Mouse (Mus musculus): ENCODE results near the gene Ndufs5. TPM values are rescaled to one million over a fixed set of nuclear protein-coding genes. Genes with fewer than 3 reads are reported as not detected.

The Ndufs5 gene
- polyA plus RNA-seq (2012; rRNA removed) = 517 and 524 TPM in 2 replicates

DNA sequence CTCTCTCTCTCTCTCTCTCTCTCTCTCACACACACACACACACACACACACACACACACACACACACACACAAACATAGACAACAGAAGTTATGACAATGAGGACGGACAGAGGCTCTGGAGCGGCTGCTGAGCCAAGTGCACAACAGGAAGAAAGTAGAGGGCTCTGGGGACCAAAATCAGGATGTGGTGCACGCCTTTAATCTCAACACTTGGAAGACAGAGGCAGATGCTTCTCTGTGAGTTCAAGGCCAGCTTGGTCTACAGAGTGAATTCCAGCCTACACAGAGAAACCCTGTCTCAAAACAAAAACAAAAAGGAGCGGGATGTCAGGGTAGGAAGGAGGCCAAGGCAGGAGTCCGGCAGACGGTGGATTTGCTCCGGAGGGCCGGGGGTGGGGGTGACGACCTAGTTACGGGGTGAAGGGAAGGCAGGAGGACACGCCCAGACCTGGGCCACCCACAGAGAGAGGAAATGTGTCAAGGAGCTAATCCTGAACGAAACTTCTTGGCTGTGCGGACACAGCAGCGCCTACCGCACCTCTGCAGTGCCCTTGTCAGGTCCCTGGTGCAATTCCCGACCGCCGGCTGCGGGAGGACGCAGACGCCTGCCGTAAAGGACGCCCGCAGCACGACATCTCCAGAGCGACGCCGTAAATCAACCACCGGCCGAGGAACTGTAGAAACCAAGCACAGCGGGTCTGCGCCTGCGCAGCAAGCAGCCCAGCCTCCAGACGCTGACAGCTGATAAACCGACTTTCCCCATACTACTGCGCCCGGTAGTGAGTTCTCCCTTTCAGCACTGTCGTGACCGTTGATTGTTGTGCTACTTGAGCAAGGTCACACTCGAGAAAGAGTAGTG, at the start of gene Ndufs5:
Gene Ndufs5 (minus strand): TSS at position 629 of the 860 bp plus-strand sequence.
- peak; percentile 89 to 98 for DNase-seq (ENCODE audit: extremely low spot score in 1 of 2, low spot score in 1 of 2)

GRCm38 (mm10) chr4:123765071-123765470, 47.1 kb upstream of the Ndufs5 start:
- no peak for DNase-seq (ENCODE audit: extremely low spot score in 1 of 2, low spot score in 1 of 2)

DNA sequence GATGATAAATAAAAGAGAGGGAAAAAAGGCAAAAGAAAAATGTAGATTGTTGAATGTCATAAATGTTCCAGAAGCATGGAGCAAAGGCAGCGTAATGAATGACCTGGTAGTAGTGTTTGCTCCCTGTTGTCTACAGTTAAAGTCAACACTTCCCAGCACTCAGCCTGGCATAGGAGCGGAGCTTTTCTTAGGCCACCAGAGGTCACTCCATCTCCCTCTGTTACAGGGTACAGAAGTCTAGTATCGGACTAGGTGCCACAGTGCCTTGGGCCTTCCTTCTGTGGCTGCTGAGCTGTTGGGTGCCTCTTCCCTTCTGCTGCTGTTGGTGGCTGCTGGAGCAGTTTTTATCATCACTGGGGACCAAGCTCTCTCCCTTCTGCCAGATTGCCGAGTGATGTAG, 40.3 kb upstream of the Ndufs5 start:
- DNase-seq (ENCODE audit: extremely low spot score in 1 of 2, low spot score in 1 of 2) = peak in 1 of 2 experiments; percentile 41

- peak in 1 of 2 experiments; percentile 46 for DNase-seq (ENCODE audit: extremely low spot score in 1 of 2, low spot score in 1 of 2)
Observed at GRCm38 (mm10) chr4:123750707-123751312, 32.8 kb upstream of the Ndufs5 start.

DNA sequence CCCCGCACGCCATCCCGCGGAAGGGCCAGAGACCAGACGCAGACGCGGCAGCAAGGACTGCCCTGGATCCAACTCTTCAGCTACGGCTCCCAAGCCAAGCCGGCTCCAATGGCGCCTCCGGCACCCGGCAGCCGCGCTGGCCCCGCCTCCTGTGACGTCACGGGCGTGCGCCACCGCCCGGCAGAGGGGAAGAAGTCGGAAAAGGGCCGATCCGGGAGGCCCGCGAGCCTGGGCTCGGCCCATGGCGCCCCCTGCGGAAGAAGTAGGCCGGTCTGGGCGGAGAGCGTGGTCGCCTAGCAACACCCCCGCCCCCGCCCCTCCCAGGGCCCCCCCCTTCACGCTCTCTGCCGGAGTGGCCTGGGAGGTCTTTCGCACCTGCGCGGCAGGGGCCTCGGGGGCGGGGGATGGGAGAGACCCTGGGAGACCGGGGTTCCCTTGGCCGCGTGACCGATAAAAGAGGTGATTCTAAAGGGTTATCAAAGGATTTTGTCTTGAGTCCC, 32.2 kb upstream of the Ndufs5 start, which contains the start of gene Akirin1:
Gene Akirin1 (minus strand): TSS at position 194 of the 500 bp plus-strand sequence.
- DNase-seq (ENCODE audit: extremely low spot score in 1 of 2, low spot score in 1 of 2) = peak; percentile 89 to 98

DNA sequence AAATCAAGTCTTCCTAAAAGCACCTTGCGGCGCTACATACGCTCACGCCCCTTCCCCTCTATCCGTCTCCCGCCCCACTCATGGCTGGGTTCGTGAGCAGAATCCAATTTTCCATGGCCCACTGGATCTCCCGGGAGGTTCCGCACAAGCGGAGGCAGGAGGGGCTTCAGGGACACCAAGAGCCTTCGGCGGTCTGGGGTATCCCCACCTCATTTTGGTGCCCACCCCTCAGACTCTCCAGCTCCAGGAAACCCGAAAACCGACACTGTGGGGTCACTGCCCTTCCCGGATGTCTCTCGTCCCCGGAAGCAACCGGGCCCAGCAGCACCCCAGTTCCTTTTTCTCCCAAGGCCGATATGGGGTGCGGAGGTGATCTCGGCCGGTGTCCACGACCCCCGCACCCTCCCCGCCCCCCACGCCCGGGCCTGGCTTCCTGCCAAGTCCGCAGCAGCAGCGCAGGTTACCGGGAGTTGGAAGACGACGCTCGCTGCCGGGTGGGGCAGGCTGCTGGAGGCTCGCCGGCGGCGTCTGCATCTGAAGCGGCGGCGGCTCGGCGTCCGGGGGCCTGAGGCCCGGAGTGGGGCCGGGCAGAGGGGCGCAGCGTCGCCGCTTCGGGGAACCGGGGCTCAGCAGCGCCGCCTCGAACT, 31.6 kb upstream of the Ndufs5 start:
- peak in 1 of 2 experiments; percentile 24 for DNase-seq (ENCODE audit: extremely low spot score in 1 of 2, low spot score in 1 of 2)

DNA sequence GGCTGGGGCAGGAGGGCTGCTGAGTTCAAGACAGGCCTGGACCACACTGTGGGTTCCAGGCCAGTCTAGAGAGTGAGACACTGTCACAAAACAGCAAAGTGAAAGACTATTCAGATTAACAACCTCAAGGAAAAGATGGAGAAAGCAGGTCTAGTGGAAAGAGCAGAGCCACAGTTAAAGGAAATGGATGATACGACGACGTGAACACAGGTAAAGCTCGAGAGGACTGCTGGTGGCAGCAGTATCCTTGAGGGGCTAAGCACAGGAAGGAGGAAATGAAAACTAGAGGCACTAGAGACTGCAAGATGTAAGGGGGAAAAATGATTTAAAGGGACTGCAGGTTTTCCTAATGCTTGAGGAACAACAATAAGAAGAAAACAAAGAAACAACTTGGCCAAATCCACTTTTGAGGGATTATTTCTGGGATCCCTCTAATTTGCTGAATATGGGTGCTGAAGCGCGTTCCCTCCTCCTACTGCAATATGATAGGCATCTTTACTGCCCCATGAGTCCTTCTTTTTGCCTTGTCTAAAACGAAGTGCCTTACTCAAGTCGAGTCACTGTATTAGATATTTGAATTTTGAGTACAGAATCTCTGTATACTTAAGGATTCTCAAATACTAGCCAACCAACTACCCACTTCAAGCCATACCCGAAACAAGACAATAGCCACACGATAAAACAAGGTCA, 30.9 kb upstream of the Ndufs5 start:
- no peak for DNase-seq (ENCODE audit: extremely low spot score in 1 of 2, low spot score in 1 of 2)

DNA sequence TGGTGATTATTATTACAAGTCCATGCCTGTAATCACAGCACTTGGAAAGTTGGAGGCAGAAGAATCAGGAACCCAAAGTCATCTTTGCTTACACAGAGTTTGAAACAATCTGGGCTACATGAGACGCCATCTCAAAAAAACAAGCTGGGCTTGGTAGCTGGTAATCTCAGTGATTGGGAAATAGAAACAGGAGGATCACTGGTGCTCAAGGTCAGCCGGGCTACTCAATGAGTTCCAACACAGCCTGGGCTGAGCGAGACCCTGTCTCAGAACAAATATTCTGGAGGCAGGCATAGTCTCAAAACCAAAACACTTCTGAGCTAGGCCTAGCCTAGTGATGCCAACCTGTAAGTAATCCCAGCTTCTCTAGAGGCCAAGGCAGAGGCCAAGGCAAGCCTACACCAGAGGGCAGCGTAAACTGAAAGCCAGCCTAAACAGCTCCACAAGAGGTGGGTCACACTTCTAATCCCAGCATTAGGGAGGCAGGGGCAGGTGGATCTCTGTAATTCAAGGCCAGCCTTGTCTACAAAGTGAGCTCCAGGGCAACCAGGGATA, 27.3 kb upstream of the Ndufs5 start:
- DNase-seq (ENCODE audit: extremely low spot score in 1 of 2, low spot score in 1 of 2) = no peak

DNA sequence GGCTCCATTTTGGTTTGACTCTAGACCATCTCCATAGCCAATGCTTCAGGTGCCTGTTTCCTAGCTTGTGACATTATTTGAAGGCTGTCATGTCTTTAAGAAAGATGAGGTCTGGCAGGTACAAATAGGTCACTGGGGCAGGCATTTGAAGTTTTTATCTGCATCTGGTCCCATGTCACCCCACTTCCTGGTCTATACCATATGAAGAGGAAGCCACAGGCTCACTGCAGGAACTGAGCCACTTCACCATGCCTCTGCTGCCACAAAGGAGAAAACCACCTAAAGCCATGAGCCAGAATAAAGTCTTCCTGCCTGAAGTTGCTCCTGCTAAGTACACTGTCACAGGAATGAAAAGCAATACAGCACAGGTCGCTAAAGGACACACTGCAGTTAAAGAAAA, 24.9 kb upstream of the Ndufs5 start:
- DNase-seq (ENCODE audit: extremely low spot score in 1 of 2, low spot score in 1 of 2) = no peak

GRCm38 (mm10) chr4:123738708-123739107, 20.7 kb upstream of the Ndufs5 start:
- DNase-seq (ENCODE audit: extremely low spot score in 1 of 2, low spot score in 1 of 2) = no peak

GRCm38 (mm10) chr4:123733532-123733931, 15.5 kb upstream of the Ndufs5 start:
- no peak for DNase-seq (ENCODE audit: extremely low spot score in 1 of 2, low spot score in 1 of 2)

DNA sequence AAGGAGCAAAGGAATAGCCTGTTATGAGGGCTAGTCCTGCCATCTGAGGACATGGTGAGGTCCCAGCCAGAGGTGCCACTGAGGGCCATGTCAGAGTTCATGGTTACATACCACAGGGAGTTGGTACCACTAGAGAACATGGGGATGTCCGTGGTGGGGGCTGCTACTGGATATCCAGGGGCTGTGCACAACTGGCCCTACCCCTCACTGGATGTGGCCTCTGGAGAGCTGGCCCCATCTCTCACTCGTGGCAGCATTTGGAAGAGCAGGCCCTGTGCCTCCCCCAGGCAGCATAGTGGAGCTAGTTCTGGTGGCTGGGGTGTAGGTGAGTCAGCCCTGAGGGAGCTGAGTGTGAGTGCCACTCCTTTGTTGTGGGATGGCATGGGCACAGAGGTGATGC, 14.9 kb upstream of the Ndufs5 start:
- DNase-seq (ENCODE audit: extremely low spot score in 1 of 2, low spot score in 1 of 2) = no peak

DNA sequence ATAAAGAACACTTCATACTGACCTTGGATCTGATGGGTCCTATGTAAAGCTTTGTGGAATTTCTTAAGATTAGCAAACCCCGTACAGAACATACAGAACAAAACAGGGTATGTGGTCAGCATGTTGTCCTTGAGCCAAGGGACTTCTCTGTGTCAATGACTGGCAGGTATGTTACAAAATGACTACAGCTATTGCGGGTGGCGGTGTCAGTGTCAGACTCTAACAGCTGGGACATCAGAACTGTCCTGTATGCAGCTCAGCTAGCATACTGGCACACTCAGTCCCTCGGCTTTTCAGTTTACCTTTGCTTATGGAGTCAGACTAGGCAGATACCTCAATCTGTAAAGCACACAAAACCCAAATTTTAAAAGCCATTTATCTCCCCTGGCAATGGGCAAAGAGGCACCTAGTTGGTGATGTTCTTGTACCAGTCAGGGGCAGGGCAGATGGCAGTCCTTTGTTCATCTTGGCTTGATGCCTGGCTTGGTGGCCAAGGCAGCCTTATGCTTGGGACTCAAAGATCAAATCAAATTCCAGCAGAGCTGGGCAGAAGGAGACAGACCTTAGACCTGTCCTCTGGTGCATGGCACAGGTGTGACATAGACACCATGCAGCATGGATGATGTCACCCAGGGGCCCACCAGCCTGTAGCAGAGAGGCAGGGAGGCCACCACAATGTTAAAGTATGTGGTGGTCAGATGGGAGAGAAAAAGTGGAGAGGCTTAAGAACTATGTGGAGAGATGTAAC, 14.3 kb upstream of the Ndufs5 start:
- DNase-seq (ENCODE audit: extremely low spot score in 1 of 2, low spot score in 1 of 2) = no peak

DNA sequence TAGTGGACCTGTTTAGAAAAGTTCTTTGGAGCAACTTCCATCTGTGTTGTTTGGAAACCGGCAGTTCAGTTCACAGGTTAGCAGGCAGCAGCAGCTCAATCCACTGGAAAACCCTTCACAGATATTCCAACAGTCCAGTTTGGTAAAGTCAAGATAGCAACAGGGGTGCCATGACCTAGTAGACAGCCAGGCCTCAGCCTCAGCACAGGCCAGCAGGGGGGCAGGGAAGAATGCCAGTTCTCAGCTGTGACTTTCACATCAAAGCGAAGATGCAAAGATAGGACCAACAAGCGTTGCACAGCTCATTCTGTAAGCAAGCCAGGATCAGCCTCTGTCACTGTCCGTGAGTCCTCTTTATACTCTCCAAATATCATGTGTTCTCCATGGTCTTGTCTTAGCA, 3.8 kb upstream of the Ndufs5 start:
- no peak for DNase-seq (ENCODE audit: extremely low spot score in 1 of 2, low spot score in 1 of 2)

GRCm38 (mm10) chr4:123718434-123718780, 405 bp upstream of the Ndufs5 start:
- DNase-seq (ENCODE audit: extremely low spot score in 1 of 2, low spot score in 1 of 2) = no peak

- DNase-seq (ENCODE audit: extremely low spot score in 1 of 2, low spot score in 1 of 2) = no peak
Observed at GRCm38 (mm10) chr4:123712431-123712830, 5.6 kb downstream of the Ndufs5 start.

GRCm38 (mm10) chr4:123707340-123707739, 10.7 kb downstream of the Ndufs5 start:
- DNase-seq (ENCODE audit: extremely low spot score in 1 of 2, low spot score in 1 of 2) = no peak

GRCm38 (mm10) chr4:123705340-123705739, 12.7 kb downstream of the Ndufs5 start:
- no peak for DNase-seq (ENCODE audit: extremely low spot score in 1 of 2, low spot score in 1 of 2)

GRCm38 (mm10) chr4:123693384-123693783, 24.6 kb downstream of the Ndufs5 start:
- DNase-seq (ENCODE audit: extremely low spot score in 1 of 2, low spot score in 1 of 2) = no peak

GRCm38 (mm10) chr4:123692071-123692470, 25.9 kb downstream of the Ndufs5 start:
- no peak for DNase-seq (ENCODE audit: extremely low spot score in 1 of 2, low spot score in 1 of 2)
